Mouse (Mus musculus) T-helper 17 cell (primary cell): ENCODE results near the gene Oprl1.

Source experiments
- in situ Hi-C, 2 experiments: fragments of 300-600 bp; cut with MboI, MseI; formaldehyde crosslinking; loops; 1 replicate in 1 of 2; 2 replicates in 1 of 2; pipeline ENCODE4 v1.15.1; 2025; ENCODE audit warnings: high pct_unique_total_duplicates in 2 of 2

The Oprl1 gene

GRCm38 (mm10) chr2:181714903-181715326, at the start of gene Oprl1:
Gene Oprl1, plus strand, starts transcription at chr2:181715016.
- in situ Hi-C loops, result no loop called here

- in situ Hi-C loops, result no loop called here
Measured at GRCm38 (mm10) chr2:181670285-181670912, 44.4 kb upstream of the Oprl1 start.

GRCm38 (mm10) chr2:181670913-181671311, 43.9 kb upstream of the Oprl1 start:
- in situ Hi-C loops, result no loop called here

DNA sequence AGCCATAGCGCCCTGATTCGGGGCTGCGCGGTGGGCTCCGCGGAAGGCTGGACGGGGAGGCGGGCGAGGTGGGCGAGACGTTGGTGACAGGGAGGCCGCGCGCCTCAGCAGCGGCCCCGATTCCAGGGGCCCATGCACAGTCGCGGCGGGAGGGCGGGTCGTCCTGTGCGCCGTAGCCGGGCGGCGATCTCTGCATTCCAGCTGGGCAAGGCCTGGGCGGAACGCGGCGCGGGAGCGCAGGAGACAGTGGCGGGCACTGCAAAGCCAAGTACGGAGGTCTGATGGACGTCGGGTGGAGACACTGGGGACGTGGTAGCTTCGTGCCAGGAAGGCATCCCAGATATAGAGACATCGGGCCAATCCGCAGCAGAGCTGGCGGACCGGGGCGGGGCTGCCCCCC, 43.5 kb upstream of the Oprl1 start, which contains the start of gene Sox18:
Gene Sox18 (minus strand): TSS at position 315 of the 400 bp plus-strand sequence.
- in situ Hi-C loops, result no loop called here

GRCm38 (mm10) chr2:181671984-181672383, 42.8 kb upstream of the Oprl1 start:
- in situ Hi-C loops, result no loop called here

DNA sequence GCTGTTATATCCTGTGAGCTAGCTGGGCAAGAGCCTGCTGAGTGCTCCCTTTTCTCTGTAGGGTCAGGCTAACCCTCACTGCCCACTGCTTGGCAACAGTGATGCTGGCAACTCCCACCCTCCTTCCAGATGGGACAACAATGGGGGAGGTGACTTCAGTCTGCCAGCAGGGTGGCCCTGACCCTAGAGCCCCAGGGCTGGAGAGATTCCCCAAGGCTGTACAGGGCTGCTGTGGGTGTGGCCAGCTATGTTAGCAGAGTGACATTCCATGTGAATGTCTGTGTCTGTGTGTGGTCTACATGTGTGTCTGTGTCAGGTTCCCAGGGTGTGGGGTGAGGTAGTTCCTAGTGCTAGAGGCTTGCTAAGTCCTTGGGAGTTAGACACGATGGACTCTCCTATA, 41.3 kb upstream of the Oprl1 start:
- in situ Hi-C loops, result no loop called here

- in situ Hi-C loops, result no loop called here
Measured at GRCm38 (mm10) chr2:181674934-181675333, 39.9 kb upstream of the Oprl1 start.

GRCm38 (mm10) chr2:181675454-181675853, 39.4 kb upstream of the Oprl1 start:
- in situ Hi-C loops, result no loop called here

- in situ Hi-C loops, result no loop called here
Measured at GRCm38 (mm10) chr2:181676424-181676823, 38.4 kb upstream of the Oprl1 start.

GRCm38 (mm10) chr2:181677096-181677754, 37.6 kb upstream of the Oprl1 start:
- in situ Hi-C loops, result no loop called here

- in situ Hi-C loops, result no loop called here
Measured at GRCm38 (mm10) chr2:181677755-181678098, 37.1 kb upstream of the Oprl1 start.

DNA sequence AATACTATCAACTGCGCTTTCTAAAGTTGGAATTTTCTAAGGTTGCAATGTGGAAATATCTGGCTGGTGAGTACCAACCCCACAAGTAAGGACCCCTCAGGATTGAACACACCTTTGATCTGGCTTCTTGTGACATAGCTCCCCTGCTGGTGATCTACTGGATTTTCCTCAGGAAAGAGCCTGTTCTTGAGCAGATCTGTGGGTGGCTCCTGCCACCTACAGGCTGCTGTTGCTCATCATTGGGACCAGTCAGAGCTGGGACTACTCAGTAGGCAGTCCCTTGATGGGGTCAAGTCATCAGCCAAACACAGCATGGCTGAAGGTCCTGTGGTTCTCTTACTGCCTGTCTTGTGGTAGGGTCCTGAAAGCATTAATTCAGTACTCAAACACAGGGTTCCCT, 36.0 kb upstream of the Oprl1 start:
- in situ Hi-C loops, result no loop called here

- in situ Hi-C loops, result loop anchor here in 1 of 2 experiments (10.0 kb wide), 1 partner anchor 185 kb away; the partner anchor contains the start of gene Polr3k
Measured at GRCm38 (mm10) chr2:181679951-181680715, 34.7 kb upstream of the Oprl1 start, which contains the start of gene Tcea2. Gene Tcea2, plus strand, starts transcription at chr2:181680310.

- in situ Hi-C loops, result loop anchor here in 1 of 2 experiments (10.0 kb wide), 1 partner anchor 184 kb away; the partner anchor contains the start of gene Polr3k
Measured at GRCm38 (mm10) chr2:181680716-181681117, 34.1 kb upstream of the Oprl1 start.

GRCm38 (mm10) chr2:181681978-181682377, 32.8 kb upstream of the Oprl1 start:
- in situ Hi-C loops, result loop anchor here in 1 of 2 experiments (10.0 kb wide), 1 partner anchor 183 kb away; the partner anchor contains the start of gene Polr3k

DNA sequence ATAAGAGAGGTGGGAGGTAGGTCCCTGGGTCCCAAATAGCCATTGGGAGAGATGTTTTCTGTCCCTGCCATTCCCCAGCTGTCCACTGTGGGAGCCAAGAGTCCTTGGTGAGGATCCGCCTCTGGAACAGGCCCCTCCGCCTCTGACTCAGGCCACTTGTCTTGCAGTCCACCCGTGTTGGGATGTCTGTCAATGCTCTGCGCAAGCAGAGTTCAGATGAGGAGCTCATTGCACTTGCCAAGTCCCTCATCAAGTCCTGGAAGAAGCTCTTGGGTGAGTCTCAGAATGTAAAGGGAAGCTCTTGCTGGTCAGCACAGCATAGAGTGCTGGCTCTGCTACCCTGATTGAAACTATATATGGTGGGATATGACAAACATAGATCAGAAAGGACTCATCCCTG, 31.4 kb upstream of the Oprl1 start:
- in situ Hi-C loops, result loop anchor here in 1 of 2 experiments (10.0 kb wide), 1 partner anchor 181 kb away; the partner anchor contains the start of gene Polr3k

- in situ Hi-C loops, result loop anchor here in 1 of 2 experiments (10.0 kb wide), 1 partner anchor 180 kb away; the partner anchor contains the start of gene Polr3k
Measured at GRCm38 (mm10) chr2:181684713-181685112, 30.1 kb upstream of the Oprl1 start.

GRCm38 (mm10) chr2:181685686-181686085, 29.1 kb upstream of the Oprl1 start:
- in situ Hi-C loops, result loop anchor here in 1 of 2 experiments (10.0 kb wide), 1 partner anchor 179 kb away; the partner anchor contains the start of gene Polr3k

DNA sequence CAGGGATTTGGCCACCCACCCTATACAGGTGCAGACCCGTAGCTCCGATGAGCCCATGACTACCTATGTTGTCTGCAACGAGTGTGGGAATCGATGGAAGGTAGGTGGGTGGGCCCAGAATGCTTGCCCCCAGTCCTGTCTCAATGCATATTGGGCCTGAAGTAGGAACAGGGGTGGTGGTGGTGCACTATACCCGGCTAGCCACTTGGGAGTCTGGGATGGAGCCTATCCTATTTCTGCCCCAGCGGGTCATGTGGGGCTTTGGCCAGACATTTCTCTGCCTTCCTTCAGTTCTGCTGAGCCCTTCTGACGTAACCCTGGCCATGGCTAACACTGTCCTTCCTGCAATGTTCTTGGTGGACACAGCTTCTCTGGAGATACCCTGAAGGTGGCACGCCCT, 27.2 kb upstream of the Oprl1 start:
- in situ Hi-C loops, result loop anchor here in 1 of 2 experiments (10.0 kb wide), 1 partner anchor 177 kb away; the partner anchor contains the start of gene Polr3k

DNA sequence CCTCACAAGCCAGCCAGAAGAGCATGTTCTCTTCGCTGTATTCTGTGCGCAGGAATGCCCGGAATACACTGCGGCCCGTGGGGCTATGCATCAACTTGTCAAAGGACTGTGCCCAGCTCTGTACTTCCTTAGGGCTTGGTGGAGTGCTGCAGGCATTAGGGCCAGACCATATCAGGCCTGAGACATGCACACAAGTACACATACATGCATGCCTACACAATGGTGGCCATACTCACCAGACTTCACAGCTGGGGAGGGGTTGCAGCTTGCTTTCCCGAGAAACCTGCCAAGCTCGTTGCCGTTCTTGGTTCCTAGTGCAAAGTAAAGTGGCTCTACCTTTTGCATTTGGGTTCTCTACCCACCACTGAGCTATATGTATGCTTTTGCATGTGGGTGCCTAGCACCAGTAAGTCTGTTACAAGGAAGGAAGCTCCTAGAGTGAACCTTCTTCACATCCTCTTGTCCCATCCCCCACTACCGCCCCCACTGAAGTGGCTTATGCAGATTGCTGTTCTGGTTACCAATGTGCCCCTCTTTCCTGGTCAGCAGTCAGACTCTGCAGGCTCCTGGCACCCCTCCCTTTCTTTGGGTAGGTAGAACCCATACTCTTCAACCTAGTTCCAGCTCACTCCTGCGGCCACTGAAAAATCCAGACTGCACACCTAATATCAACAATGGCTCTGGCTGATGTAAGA, 25.2 kb upstream of the Oprl1 start:
- in situ Hi-C loops, result loop anchor here in 1 of 2 experiments (10.0 kb wide), 1 partner anchor 175 kb away; the partner anchor contains the start of gene Polr3k

DNA sequence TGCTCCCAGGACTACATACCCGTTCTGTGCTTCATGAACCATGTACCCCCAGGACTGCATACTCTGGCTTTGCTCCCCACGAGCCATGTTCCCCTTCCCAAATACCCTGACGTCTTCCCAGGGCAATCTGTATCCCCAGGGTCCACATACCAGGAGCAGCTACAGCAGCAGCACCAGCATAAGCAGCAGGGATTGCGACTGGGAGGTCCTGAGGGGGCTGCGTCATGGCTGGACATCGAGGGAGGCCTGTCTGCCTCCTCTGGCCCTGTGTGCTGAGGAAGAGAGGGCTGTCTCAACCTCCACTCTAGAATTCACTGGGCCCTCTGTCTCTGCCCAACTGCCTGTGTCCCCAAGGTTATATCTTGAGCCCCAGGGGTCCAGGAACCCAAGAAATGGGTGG, 23.7 kb upstream of the Oprl1 start:
- in situ Hi-C loops, result no loop called here
